Mouse (Mus musculus) cerebellum, postnatal 4 days (tissue): ENCODE measurements around the gene Sacm1l.

ENCODE experiments used
- DNase-seq, 2 experiments: peaks; one replicate each; pipeline ENCODE4 v3.0.0; 2022; ENCODE audit warnings: low spot score in 2 of 2, mixed read lengths in 1 of 2

The Sacm1l gene

GRCm38 (mm10) chr9:123577360-123578192 lies 48.0 kb downstream of the Sacm1l start:
- DNase-seq, result no peak

GRCm38 (mm10) chr9:123589240-123589910 lies 59.8 kb downstream of the Sacm1l start:
- no peak for DNase-seq

DNA sequence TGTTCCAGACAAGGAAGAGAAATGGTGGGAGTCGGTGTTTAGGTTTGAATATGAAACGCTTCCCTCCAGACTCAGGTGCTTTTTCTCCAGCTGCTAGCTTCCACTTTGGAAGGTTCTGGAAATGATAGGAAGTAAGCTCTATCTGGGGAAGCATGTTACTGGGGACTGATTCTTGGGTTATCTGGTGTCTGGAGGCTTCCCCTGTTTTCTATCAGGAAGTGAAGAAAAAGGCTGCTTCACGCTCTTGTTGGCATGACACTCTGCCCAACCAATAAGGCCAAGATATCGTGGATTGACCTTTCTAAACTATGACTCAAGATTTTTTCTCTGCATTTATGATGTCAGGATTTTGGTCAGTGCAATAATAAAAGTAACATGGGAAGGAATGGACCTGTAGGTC lies 65.6 kb downstream of the Sacm1l start:
- no peak for DNase-seq

- DNase-seq, result no peak
Observed at GRCm38 (mm10) chr9:123596910-123597309, 67.4 kb downstream of the Sacm1l start.

DNA sequence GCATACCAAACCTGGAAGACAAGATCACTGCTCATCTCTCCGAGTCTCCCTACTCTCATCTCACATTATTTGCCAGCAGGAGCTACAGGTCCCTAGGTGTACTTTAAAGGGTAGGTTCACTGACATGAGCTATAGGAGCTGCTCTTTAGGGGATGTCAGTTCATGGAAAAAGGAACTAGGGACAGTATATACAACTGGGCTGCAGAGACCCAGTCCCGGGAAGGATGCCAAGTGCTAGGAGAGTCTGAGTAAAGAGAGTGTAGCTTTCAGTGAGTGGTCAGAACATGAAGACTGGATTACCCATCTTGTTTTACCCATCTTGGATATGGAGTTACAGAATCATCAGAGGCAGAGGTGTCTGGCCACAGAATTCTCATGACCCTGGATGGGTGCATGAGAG lies 67.8 kb downstream of the Sacm1l start:
- DNase-seq, result no peak

DNA sequence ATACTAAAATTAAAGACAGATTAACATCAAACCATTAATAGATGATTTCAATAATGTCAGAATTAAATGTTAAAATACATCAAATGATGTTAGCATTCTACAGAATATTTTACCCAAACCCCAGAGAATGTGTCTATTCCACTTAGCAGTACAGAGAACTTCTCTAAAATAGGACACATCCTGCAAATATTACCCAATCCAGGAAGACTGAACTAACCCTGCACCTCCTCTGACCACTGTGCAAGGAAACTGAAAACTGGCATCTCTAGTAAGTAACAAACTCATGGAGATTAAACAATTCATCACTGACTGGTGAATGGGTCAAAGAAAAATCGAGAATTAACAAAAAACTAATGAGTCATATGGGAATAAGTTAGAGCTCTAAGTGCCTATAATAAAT lies 72.0 kb downstream of the Sacm1l start:
- no peak for DNase-seq

GRCm38 (mm10) chr9:123620311-123621098 lies 90.9 kb downstream of the Sacm1l start:
- DNase-seq, result no peak

DNA sequence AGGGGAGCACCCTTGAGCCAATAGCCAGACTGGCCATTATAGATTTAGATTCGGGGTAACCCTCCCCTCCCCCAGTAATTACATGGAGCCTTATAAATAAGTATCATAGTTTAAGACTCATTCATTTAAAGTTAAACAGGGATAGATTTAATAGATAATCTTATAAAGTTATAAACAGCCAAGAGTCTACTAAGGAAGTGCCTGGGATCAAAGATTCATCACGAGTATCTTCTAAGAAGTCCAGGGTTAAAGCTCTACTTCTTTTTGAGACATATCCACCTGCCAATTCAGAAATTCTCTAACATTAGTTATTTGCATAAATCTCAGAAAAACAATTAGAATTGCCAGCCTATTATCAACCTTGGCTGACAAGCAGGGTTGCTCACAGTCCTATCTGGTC lies 95.2 kb downstream of the Sacm1l start:
- DNase-seq, result no peak

- DNase-seq, result no peak
Observed at GRCm38 (mm10) chr9:123625821-123626220, 96.3 kb downstream of the Sacm1l start.

GRCm38 (mm10) chr9:123631666-123632065 lies 102.1 kb downstream of the Sacm1l start:
- DNase-seq, result no peak

DNA sequence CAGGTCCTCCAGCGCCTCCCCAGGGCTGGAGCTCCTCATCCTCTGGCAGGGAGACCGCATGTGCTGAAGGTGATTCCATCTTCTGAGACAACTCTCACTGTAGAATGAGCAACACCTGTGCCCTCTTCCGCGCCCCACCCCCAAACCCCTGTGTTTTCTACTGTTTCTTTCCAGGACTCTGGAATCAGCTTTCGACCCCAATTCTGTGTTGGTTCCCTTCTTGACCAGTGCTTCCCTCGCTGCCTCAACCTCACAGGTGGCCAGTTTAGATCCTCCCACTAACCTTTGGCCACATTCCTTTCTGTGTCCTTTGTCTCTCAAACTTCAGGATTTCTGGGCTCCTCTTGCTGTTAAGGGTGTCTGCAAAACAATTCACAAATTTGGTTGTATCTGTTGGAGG lies 102.7 kb downstream of the Sacm1l start, which contains the start of gene Slc6a20b:
Gene Slc6a20b, minus strand, starts transcription at position 285 of the 400 bp plus-strand sequence.
- no peak for DNase-seq

- DNase-seq, result no peak
Observed at GRCm38 (mm10) chr9:123632993-123633392, 103.4 kb downstream of the Sacm1l start.

DNA sequence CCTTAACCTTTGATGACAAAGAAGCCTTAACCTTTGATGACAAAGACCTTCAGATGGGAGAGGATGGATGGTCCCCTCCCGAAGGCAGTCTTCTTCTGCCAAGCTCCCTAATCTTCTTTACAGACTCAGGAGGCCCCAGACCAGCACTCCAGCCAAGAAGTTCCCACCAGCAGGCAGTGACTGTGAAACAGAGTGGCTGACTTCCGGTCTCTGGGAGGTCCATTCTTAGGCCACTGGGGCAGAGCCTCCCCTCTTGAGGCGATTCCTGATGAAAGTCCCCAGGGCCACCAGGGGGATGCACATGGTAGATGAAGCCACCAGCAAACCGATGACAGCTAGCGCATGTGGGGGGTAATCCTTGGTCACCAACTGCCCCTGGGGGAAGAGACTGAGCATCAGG lies 107.2 kb downstream of the Sacm1l start:
- no peak for DNase-seq

- DNase-seq, result no peak
Observed at GRCm38 (mm10) chr9:123638231-123638630, 108.7 kb downstream of the Sacm1l start.

DNA sequence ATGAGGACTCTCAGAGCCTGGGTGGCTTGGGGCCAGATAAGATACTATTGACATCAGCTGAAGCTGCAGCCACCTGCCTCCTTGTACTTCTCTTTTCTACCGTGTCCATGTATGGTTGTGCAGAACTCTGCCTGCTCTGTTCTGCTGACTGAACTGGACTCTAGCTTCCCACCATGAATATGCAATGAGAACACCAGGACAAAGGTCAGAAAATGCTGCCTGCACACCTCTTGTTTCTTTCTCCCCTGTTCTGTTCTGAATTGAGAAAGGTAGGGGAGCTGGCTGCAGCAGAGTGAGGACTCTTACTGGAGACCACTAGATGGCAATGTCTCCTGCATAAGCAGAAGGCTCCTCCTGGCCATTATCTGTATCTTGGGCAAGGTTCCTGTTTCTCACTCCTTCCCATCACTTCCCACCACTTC lies 109.1 kb downstream of the Sacm1l start:
- peak in 1 of 2 experiments; percentile 12 for DNase-seq

GRCm38 (mm10) chr9:123640106-123640505 lies 110.5 kb downstream of the Sacm1l start:
- no peak for DNase-seq
